Mouse (Mus musculus): Measurements from ENCODE around the gene Wdr72. TPM values are rescaled to one million over a fixed set of nuclear protein-coding genes. Genes with fewer than 3 reads are reported as not detected.

Gene Wdr72
- polyA plus RNA-seq, 1 experiment from 2014 or later: 0.98 TPM

GRCm38 (mm10) chr9:74142705-74143104 lies 32.5 kb downstream of the Wdr72 start:
- Histone ChIP-seq H3K27ac (no peak overlapping the region), H3K4me3 (replicated peaks) (no peak overlapping the region), H3K4me2 (no peak overlapping the region), H3K9me3 (no peaks in the 10 kb centered on the region), H3K27me3 (replicated peaks) (no peaks in the 10 kb centered on the region), H3K36me3 (no peaks in the 10 kb centered on the region), H3K4me1 (no peaks in the 10 kb centered on the region), H3K9ac (no peak overlapping the region)
- ATAC-seq (ENCODE audit: insufficient read depth, low FRiP score, low read depth): no peak
- WGBS: 38% methylated on average over 2 of the region's 2 CpGs

GRCm38 (mm10) chr9:74145203-74145602 lies 35.0 kb downstream of the Wdr72 start:
- Histone ChIP-seq H3K4me3 (replicated peaks) (no peak overlapping the region), H3K27me3 (replicated peaks) (no peaks in the 10 kb centered on the region), H3K4me1 (no peaks in the 10 kb centered on the region), H3K36me3 (no peaks in the 10 kb centered on the region), H3K4me2 (no peak overlapping the region), H3K9me3 (no peaks in the 10 kb centered on the region), H3K27ac (no peak overlapping the region), H3K9ac (no peak overlapping the region)
- ATAC-seq (ENCODE audit: insufficient read depth, low FRiP score, low read depth): no peak
- WGBS: 91% methylated on average over 4 of the region's 4 CpGs

GRCm38 (mm10) chr9:74148306-74148705 lies 38.1 kb downstream of the Wdr72 start:
- ATAC-seq (ENCODE audit: insufficient read depth, low FRiP score, low read depth): no peak
- Histone ChIP-seq H3K4me1 (no peaks in the 10 kb centered on the region), H3K27ac (no peak overlapping the region), H3K27me3 (replicated peaks) (no peaks in the 10 kb centered on the region), H3K4me3 (replicated peaks) (no peak overlapping the region), H3K9me3 (no peaks in the 10 kb centered on the region), H3K9ac (no peak overlapping the region), H3K4me2 (no peak overlapping the region), H3K36me3 (no peaks in the 10 kb centered on the region)
- 62% methylated on average over 8 of the region's 8 CpGs for WGBS

- no peaks in the 10 kb centered on the region for H3K4me1 ChIP-seq
- no peak for ATAC-seq (ENCODE audit: insufficient read depth, low FRiP score, low read depth)
- H3K4me2 ChIP-seq: no peak overlapping the region
- no peaks in the 10 kb centered on the region for H3K9me3 ChIP-seq
- no peak overlapping the region for H3K4me3 ChIP-seq (replicated peaks)
- WGBS: 73% methylated on average over 11 of the region's 11 CpGs
- H3K9ac ChIP-seq: no peak overlapping the region
- no peaks in the 10 kb centered on the region for H3K36me3 ChIP-seq
- no peak overlapping the region for H3K27ac ChIP-seq
- H3K27me3 ChIP-seq (replicated peaks): no peaks in the 10 kb centered on the region
Measured at GRCm38 (mm10) chr9:74160361-74160933, 50.3 kb downstream of the Wdr72 start.

- Histone ChIP-seq H3K9me3 (no peaks in the 10 kb centered on the region), H3K27me3 (replicated peaks) (no peaks in the 10 kb centered on the region), H3K4me3 (replicated peaks) (no peak overlapping the region), H3K9ac (no peak overlapping the region), H3K4me1 (no peaks in the 10 kb centered on the region), H3K27ac (no peak overlapping the region), H3K4me2 (no peak overlapping the region), H3K36me3 (no peaks in the 10 kb centered on the region)
- 84% methylated on average over 2 of the region's 2 CpGs for WGBS
- ATAC-seq (ENCODE audit: insufficient read depth, low FRiP score, low read depth): no peak
Measured at GRCm38 (mm10) chr9:74165697-74166096, 55.5 kb downstream of the Wdr72 start.

- 75% methylated on average over 6 of the region's 6 CpGs for WGBS
- Histone ChIP-seq H3K4me3 (replicated peaks) (no peak overlapping the region), H3K4me1 (no peaks in the 10 kb centered on the region), H3K27me3 (replicated peaks) (no peaks in the 10 kb centered on the region), H3K9ac (no peak overlapping the region), H3K27ac (no peak overlapping the region), H3K9me3 (no peaks in the 10 kb centered on the region), H3K4me2 (no peak overlapping the region), H3K36me3 (no peaks in the 10 kb centered on the region)
- no peak for ATAC-seq (ENCODE audit: insufficient read depth, low FRiP score, low read depth)
Measured at GRCm38 (mm10) chr9:74169904-74170303, 59.7 kb downstream of the Wdr72 start.

- peak overlapping the region; percentile 34 for H3K4me2 ChIP-seq
- no peak overlapping the region for H3K9ac ChIP-seq
- no peak overlapping the region for H3K27ac ChIP-seq
- no peaks in the 10 kb centered on the region for H3K36me3 ChIP-seq
- no peaks in the 10 kb centered on the region for H3K27me3 ChIP-seq (replicated peaks)
- no peak for ATAC-seq (ENCODE audit: insufficient read depth, low FRiP score, low read depth)
- no peaks in the 10 kb centered on the region for H3K9me3 ChIP-seq
- WGBS: 35% methylated on average over 16 of the region's 16 CpGs
- H3K4me3 ChIP-seq (replicated peaks): no peak overlapping the region
- H3K4me1 ChIP-seq: 0 out of 2 replicates have a peak, but pooled peaks cover 3% of the 10 kb centered on the region
Measured at GRCm38 (mm10) chr9:74186748-74187400, 76.7 kb downstream of the Wdr72 start.

- Histone ChIP-seq H3K4me1 (0 out of 2 replicates have a peak, but pooled peaks cover 3% of the 10 kb centered on the region), H3K27ac (no peak overlapping the region), H3K9ac (no peak overlapping the region), H3K4me2 (peak overlapping the region; percentile 34; the same call in 1 of the 2 replicates), H3K9me3 (no peaks in the 10 kb centered on the region), H3K27me3 (replicated peaks) (no peaks in the 10 kb centered on the region), H3K4me3 (replicated peaks) (no peak overlapping the region), H3K36me3 (no peaks in the 10 kb centered on the region)
- 45% methylated on average over 8 of the region's 8 CpGs for WGBS
- no peak for ATAC-seq (ENCODE audit: insufficient read depth, low FRiP score, low read depth)
Measured at GRCm38 (mm10) chr9:74187401-74188029, 77.4 kb downstream of the Wdr72 start.

- ATAC-seq (ENCODE audit: insufficient read depth, low FRiP score, low read depth): no peak
- no peak overlapping the region for H3K9ac ChIP-seq
- 83% methylated on average over 2 of the region's 2 CpGs for WGBS
- H3K27me3 ChIP-seq (replicated peaks): no peaks in the 10 kb centered on the region
- H3K9me3 ChIP-seq: no peaks in the 10 kb centered on the region
- H3K4me3 ChIP-seq (replicated peaks): no peak overlapping the region
- no peaks in the 10 kb centered on the region for H3K4me1 ChIP-seq
- H3K4me2 ChIP-seq: no peak overlapping the region
- no peaks in the 10 kb centered on the region for H3K36me3 ChIP-seq
- H3K27ac ChIP-seq: no peak overlapping the region
Measured at GRCm38 (mm10) chr9:74194898-74195297, 84.7 kb downstream of the Wdr72 start.

GRCm38 (mm10) chr9:74228272-74228671 lies 118.1 kb downstream of the Wdr72 start:
- no peak overlapping the region for H3K27ac ChIP-seq
- no peaks in the 10 kb centered on the region for H3K27me3 ChIP-seq (replicated peaks)
- no peak for ATAC-seq (ENCODE audit: insufficient read depth, low FRiP score, low read depth)
- no peaks in the 10 kb centered on the region for H3K9me3 ChIP-seq
- H3K4me3 ChIP-seq (replicated peaks): no peak overlapping the region
- H3K9ac ChIP-seq: no peak overlapping the region
- no peaks in the 10 kb centered on the region for H3K36me3 ChIP-seq
- H3K4me2 ChIP-seq: no peak overlapping the region
- WGBS: 70% methylated on average over 6 of the region's 6 CpGs
- H3K4me1 ChIP-seq: 0 out of 2 replicates have a peak, but pooled peaks cover 2% of the 10 kb centered on the region

- no peaks in the 10 kb centered on the region for H3K4me1 ChIP-seq
- no peak overlapping the region for H3K4me2 ChIP-seq
- ATAC-seq (ENCODE audit: insufficient read depth, low FRiP score, low read depth): no peak
- no peak overlapping the region for H3K4me3 ChIP-seq (replicated peaks)
- H3K36me3 ChIP-seq: no peaks in the 10 kb centered on the region
- no peak overlapping the region for H3K9ac ChIP-seq
- 59% methylated on average over 5 of the region's 5 CpGs for WGBS
- H3K27me3 ChIP-seq (replicated peaks): no peaks in the 10 kb centered on the region
- no peaks in the 10 kb centered on the region for H3K9me3 ChIP-seq
- no peak overlapping the region for H3K27ac ChIP-seq
Measured at GRCm38 (mm10) chr9:74241292-74241691, 131.1 kb downstream of the Wdr72 start.

- no peaks in the 10 kb centered on the region for H3K27me3 ChIP-seq (replicated peaks)
- WGBS: 77% methylated on average over 4 of the region's 4 CpGs
- no peak for ATAC-seq (ENCODE audit: insufficient read depth, low FRiP score, low read depth)
- H3K4me1 ChIP-seq: no peaks in the 10 kb centered on the region
- no peak overlapping the region for H3K4me2 ChIP-seq
- no peak overlapping the region for H3K9ac ChIP-seq
- H3K36me3 ChIP-seq: no peaks in the 10 kb centered on the region
- H3K4me3 ChIP-seq (replicated peaks): no peak overlapping the region
- no peak overlapping the region for H3K27ac ChIP-seq
- no peaks in the 10 kb centered on the region for H3K9me3 ChIP-seq
Measured at GRCm38 (mm10) chr9:74248084-74248483, 137.9 kb downstream of the Wdr72 start.

Data from stomach, embryonic 15.5 days (tissue).